Mouse (Mus musculus) ES-E14 (cell line): ENCODE measurements at regions not wholly inside any gene's neighbourhood (a gene's known extent, or its start where the extent isn't known, plus 50 kb on each side); places are given as distances from the start of the nearest gene placed in this dataset.

ENCODE experiments used
- DNase-seq: peaks from one replicate; pipeline ENCODE4 v3.0.0-alpha.2; 2013; ENCODE audit warnings: low read depth, low spot score
- H3K27ac ChIP-seq: 2 replicates; pipeline ENCODE4 v1.5.1; 2012; ENCODE audit warnings: low read depth, mild to moderate bottlenecking, low read length, moderate library complexity, mixed read lengths; ENCODE audit not compliant: poor library complexity, insufficient read depth, severe bottlenecking
- H3K36me3 ChIP-seq: 2 replicates; pipeline ENCODE4 v1.6.1; 2012; ENCODE audit warnings: mild to moderate bottlenecking, low read length, moderate library complexity, mixed read lengths; ENCODE audit not compliant: control insufficient read depth, poor library complexity, insufficient read depth, severe bottlenecking
- H3K4me1 ChIP-seq, 2 experiments: fragments of 150-350 bp in 1 of 2; sonication (generic) in 1 of 2; 2 replicates each; pipeline ENCODE4 v1.6.1; 2012; ENCODE audit warnings: low read length in 2 of 2, mild to moderate bottlenecking in 1 of 2, mixed read lengths in 1 of 2; ENCODE audit not compliant: control insufficient read depth in 2 of 2, insufficient read depth in 2 of 2, poor library complexity in 1 of 2
- H3K4me3 ChIP-seq, 2 experiments: fragments of 150-350 bp in 1 of 2; sonication (generic) in 1 of 2; 2 replicates each; pipeline ENCODE4 v1.5.1; 2012; ENCODE audit warnings: low read length in 2 of 2, low read depth in 1 of 2, mild to moderate bottlenecking in 1 of 2, mixed read lengths in 1 of 2; ENCODE audit not compliant: insufficient read depth in 1 of 2, poor library complexity in 1 of 2, severe bottlenecking in 1 of 2
- H3K9ac ChIP-seq: 2 replicates; pipeline ENCODE4 v1.6.1; 2012; ENCODE audit warnings: low read depth, mild to moderate bottlenecking, low read length, mixed read lengths; ENCODE audit not compliant: poor library complexity, insufficient read depth, severe bottlenecking
- H3K9me3 ChIP-seq: fragments of 150-350 bp; sonication (generic); 2 replicates; pipeline ENCODE4 v1.6.1; 2012; ENCODE audit warnings: low read depth, mild to moderate bottlenecking, low read length; ENCODE audit not compliant: control insufficient read depth, insufficient read depth
- CHD2 ChIP-seq: IDR thresholded peaks from 2 replicates; pipeline ENCODE4 v1.6.1; 2014; ENCODE audit warnings: mild to moderate bottlenecking, low read depth, low read length, inconsistent platforms
- HCFC1 ChIP-seq: IDR thresholded peaks from 2 replicates; pipeline ENCODE4 v1.6.1; 2012; ENCODE audit warnings: low read length, inconsistent platforms, borderline replicate concordance; ENCODE audit not compliant: insufficient read depth
- MAFK ChIP-seq: IDR thresholded peaks from 2 replicates; pipeline ENCODE4 v1.6.1; 2014; ENCODE audit warnings: mild to moderate bottlenecking, low read depth, low read length, inconsistent platforms; ENCODE audit not compliant: insufficient read depth
- ZC3H11A ChIP-seq: IDR thresholded peaks from 2 replicates; pipeline ENCODE4 v1.6.1; 2012; ENCODE audit warnings: low read depth, mild to moderate bottlenecking, inconsistent platforms, low read length, borderline replicate concordance
- ZNF384 ChIP-seq: IDR thresholded peaks from 2 replicates; pipeline ENCODE4 v1.6.1; 2012; ENCODE audit warnings: low read depth, low read length, inconsistent platforms
- in situ Hi-C, 2 experiments: fragments of 600-800 bp; cut with MboI; formaldehyde crosslinking; loops; one replicate each; pipeline ENCODE4 v1.15.1; 2025; ENCODE audit warnings: low sequenced_read_pairs in 2 of 2, inconsistent platforms in 1 of 2; ENCODE audit not compliant: unreplicated experiment in 2 of 2

DNA sequence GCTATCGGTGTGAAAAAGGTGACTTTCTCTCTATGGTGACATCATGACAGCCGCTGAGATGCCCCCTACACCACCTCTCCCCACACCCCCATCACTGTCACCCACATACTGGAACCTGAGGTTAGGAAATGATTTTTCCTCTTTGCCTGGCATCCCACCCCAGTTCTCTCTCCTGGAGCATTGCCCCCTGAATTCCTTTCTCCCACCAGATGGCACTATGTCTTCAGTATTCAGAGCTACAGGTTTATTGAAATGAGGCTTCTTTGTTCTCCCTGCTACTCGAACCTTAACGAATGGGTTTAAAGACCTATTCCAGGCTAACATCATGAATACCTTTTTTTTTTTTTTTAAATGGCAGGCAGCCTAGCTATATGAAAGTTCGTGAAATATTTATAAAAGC is 78.0 kb upstream of the Frem2 start:
- Histone ChIP-seq H3K4me3 (no peak overlapping the region), H3K9ac (no peak overlapping the region), H3K36me3 (no peaks in the 10 kb centered on the region), H3K4me1 (no peaks in the 10 kb centered on the region), H3K9me3 (no peaks in the 10 kb centered on the region), H3K27ac (no peak overlapping the region)
- DNase-seq = no peak
- in situ Hi-C loops = loop anchor here in 1 of 2 experiments (10.0 kb wide), 1 partner anchor 210 kb away; no protein-coding TSS in a partner anchor
- TF ChIP-seq ZNF384 = no peak
- peak; percentile 46; the same call in 1 of the 2 replicates for TF ChIP-seq ZC3H11A

- Histone ChIP-seq H3K4me3 (no peak overlapping the region), H3K9ac (no peak overlapping the region), H3K4me1 (no peaks in the 10 kb centered on the region), H3K9me3 (no peaks in the 10 kb centered on the region; the same call in 1 of the 2 replicates), H3K27ac (no peak overlapping the region), H3K36me3 (no peaks in the 10 kb centered on the region)
- in situ Hi-C loops = loop anchor here in 1 of 2 experiments (10.0 kb wide), 1 partner anchor 206 kb away; no protein-coding TSS in a partner anchor
- no peak for DNase-seq
- no peak for TF ChIP-seq MAFK
Observed at GRCm38 (mm10) chr3:53730440-53730839, 73.3 kb upstream of the Frem2 start.

DNA sequence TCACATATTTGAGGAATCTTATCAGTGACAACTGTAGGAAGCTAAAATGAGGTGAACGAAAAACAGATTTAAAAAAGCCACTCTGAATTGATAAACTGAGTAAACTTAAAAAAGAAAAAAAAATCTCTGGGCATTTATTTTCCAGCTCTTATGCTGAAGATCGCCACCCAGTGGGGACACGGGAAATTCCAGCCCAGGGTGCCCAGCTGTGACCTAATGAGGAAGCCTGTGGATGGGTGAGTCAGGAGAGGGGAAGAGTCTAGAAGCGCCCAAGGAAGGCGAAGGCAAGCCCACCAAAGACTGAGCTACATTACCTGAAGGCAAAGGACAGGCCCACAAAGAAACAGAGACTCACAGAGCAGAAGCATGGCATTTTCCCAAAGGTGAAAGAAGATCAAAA is 72.7 kb upstream of the Frem2 start:
- H3K4me1 ChIP-seq = no peaks in the 10 kb centered on the region
- DNase-seq = peak; percentile 50
- no peaks in the 10 kb centered on the region for H3K36me3 ChIP-seq
- H3K9ac ChIP-seq = no peak overlapping the region
- H3K4me3 ChIP-seq = no peak overlapping the region
- TF ChIP-seq HCFC1 (no peak), CHD2 (no peak), MAFK (no peak), ZNF384 (peak; percentile 84), ZC3H11A (peak; percentile 73)
- H3K9me3 ChIP-seq = no peaks in the 10 kb centered on the region; the same call in 1 of the 2 replicates
- in situ Hi-C loops = loop anchor here in 1 of 2 experiments (10.0 kb wide), 1 partner anchor 205 kb away; no protein-coding TSS in a partner anchor
- H3K27ac ChIP-seq = no peak overlapping the region

GRCm38 (mm10) chr3:53729131-53729530 is 72.0 kb upstream of the Frem2 start:
- H3K9ac ChIP-seq = no peak overlapping the region
- TF ChIP-seq ZNF384 (no peak), HCFC1 (no peak), CHD2 (no peak), MAFK (no peak), ZC3H11A (no peak)
- in situ Hi-C loops = no loop called here

GRCm38 (mm10) chr3:53727737-53728136 is 70.6 kb upstream of the Frem2 start:
- in situ Hi-C loops = no loop called here
- Histone ChIP-seq H3K4me1 (no peaks in the 10 kb centered on the region), H3K4me3 (no peak overlapping the region), H3K9me3 (no peaks in the 10 kb centered on the region; the same call in 1 of the 2 replicates), H3K27ac (no peak overlapping the region), H3K9ac (no peak overlapping the region), H3K36me3 (no peaks in the 10 kb centered on the region)
- no peak for TF ChIP-seq CHD2
- TF ChIP-seq ZNF384 = no peak
- TF ChIP-seq ZC3H11A = peak; percentile 14; the same call in 1 of the 2 replicates
- DNase-seq = peak; percentile 16

More at GRCm38 (mm10) chr3:53729131-53729530, 72.0 kb upstream of the Frem2 start:
- Histone ChIP-seq H3K4me1 (no peaks in the 10 kb centered on the region), H3K27ac (no peak overlapping the region), H3K36me3 (no peaks in the 10 kb centered on the region), H3K4me3 (no peak overlapping the region), H3K9me3 (no peaks in the 10 kb centered on the region; the same call in 1 of the 2 replicates)
- DNase-seq = no peak
